Mouse (Mus musculus) activated CD4-positive, CD25-positive, alpha-beta regulatory T cell, adult 4 months (primary cell): ENCODE results near the gene Zfp865. TPM values are rescaled to one million over a fixed set of nuclear protein-coding genes. Genes with fewer than 3 reads are reported as not detected.
A peak's percentile ranks its signal among the peaks of the same experiment; 100 is the strongest.
"Not testable (repeated sequence)": the region's sequence is repeated elsewhere in the genome, so short reads cannot be mapped to it uniquely, and the experiment has no call there.

Experiments
- ATAC-seq: one replicate; pipeline ENCODE4 v1.8.0; 2017
- polyA plus RNA-seq, 2 experiments: library from polyadenylated mRNA; unstranded; fragments of 100-300 nt; shearing (Covaris generic); gene quantifications; one replicate each; pipeline ENCODE4 v1.2.1; 2017

Zfp865 gene
- polyA plus RNA-seq, 2 experiments from 2014 or later, result 3.5 to 5.3 TPM

DNA sequence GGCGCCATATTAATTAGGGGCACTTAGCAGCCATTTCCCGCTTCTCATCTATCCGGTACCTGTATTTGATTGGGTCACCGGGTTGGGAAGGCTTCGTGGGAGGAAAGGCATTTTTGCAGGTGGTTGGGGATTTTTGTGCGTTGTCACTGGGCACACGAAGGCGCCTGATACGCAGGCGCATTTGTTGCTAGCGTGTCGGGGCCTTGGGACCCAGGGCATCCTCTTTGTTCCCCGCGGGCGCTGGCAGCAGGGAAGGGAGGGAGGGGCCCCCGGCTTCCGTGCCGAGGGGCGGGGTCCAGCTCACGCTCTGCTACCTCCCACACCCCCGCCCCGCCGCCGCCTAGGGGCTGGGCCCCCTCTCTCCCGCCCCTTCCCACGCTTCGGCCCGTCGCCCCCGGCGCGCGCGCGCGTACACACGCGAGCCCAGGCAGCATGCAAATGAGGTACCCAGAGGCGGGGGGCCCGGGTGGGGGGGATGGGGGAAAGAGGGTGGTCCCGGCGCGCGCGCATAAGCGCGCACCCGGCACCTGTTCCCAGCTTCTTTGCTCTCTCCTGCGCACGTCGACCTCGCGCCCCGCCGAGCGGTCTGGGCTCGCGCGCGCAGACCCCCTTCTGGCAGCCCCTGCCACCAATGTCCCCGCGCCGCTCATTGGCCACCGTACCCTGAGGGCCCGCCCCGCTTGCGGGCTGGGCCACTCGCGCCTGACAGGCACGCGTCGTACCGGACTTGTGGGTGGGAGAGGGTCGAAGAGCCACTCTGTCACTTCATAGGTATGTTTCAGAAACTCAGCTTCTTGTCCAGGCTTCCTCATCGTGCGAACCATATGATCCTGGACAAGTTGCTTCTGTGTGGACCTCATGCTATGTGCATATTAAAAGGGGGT, 4.8 kb upstream of the Zfp865 start, which contains the start of gene Gm44973:
Gm44973 (plus strand) TSS at position 379 of the 884 bp plus-strand sequence.
- ATAC-seq, result peak; percentile 68

DNA sequence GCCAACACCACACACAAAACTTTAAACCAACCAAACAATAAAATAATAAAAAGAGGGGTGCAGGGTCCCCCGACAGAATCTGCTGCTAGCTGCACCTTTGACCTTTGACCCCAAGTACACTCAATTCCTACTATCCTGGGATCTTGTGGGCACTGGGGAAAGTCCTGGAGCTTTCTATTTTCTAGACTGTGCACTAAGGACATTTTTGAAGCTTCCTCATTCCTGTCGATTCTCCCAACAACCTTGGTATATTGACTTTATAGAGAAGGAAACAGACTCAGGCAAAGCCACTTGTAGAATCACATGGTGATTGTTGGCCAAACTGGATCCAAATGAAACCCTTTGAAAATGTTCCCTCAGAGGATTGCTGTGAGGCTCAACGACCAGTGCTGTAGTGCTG, 4.1 kb upstream of the Zfp865 start:
- ATAC-seq, result no peak

DNA sequence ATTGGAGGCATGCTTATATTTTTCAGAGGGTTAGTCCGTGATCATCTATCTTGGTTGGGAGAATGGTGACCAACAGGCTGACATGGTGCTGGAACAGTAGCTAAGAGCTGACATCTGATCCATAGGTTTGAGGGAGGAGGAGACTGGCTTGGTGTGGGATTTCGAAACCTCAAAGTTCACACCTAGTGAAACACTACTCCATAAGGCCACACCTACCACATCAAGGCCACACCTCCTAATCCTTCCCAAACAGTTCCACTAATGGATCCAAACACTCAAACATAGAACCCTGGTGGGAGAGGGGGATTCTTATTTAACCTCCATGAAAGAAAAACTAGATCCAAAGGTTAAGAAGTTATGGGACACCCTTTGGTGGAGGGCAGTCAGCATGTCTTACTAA, 3.3 kb upstream of the Zfp865 start:
- no peak for ATAC-seq

DNA sequence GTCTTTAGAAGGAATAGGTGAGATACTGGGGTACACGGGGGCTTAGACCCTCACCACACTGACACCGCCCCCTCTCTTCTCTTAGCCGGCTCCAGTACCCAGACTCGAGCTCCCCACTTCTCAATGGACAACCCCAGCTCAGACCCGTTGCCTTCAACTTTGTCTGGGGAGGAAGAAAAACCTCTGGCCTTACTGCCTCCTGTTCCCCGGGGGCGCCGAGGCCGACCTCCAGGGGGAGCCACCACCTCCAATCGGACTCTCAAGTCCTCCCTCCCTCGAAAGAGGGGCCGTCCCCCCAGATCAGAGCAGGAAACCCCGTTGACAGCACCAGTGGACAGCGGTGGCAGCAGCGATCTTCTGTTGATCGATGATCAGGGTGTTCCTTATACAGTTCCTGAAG, 2.8 kb upstream of the Zfp865 start:
- ATAC-seq, result no peak

DNA sequence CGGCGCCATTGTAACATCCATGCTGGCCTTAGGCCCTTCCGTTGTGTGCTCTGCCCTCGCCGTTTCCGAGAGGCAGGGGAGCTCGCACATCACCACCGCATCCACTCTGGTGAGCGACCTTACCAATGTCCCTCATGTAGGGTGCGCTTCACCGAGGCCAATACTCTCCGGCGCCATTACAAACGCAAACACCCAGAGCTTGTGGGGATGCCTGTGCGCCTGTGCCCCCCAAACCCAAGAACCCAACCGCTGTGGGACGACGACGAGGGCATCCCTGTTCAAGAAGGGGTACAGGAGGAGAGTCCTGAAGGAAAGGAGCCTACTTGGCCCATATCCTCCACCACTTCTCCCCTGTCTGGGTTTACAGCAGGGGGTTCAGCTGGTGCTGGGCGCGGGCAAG, 2.2 kb upstream of the Zfp865 start:
- no peak for ATAC-seq

DNA sequence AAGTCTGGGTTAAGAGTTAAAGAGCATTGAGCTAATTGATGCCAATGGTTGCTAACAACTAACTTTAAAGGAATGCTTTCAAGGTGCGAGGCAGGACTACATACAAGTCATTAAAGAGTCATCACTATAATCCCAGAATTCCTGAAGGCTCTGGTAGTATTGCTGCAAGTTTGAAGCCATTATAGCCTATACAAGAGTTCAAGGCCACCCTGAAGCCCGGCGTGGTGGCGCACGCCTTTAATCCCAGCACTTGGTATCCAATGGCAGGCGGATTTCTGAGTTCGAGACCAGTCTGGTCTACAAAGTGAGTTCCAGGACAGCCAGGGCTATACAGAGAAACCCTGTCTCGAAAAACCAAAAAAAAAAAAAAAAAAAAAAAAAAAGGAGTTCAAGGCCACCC, 600 bp upstream of the Zfp865 start:
- not testable (repeated sequence) for ATAC-seq

DNA sequence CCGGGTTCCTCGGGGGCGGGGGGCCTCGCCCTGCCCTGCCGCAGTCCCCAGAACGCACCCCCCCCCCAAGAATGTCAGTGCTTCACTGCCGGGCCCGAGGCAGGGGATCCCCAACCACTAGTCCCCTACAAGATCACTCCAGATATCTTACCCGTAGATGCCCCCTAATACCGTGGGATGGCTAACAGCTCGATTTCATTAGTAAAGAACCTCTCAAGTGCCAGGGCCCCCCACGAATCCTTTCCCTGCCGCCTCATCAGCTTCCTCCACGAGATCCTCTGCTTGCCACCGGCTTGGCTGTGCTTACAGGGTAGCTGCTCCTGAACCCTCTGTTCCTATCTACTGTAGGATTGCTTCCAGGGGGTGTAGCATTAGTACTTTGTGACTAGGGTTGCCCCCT, 509 bp downstream of the Zfp865 start:
- ATAC-seq, result peak; percentile 5

DNA sequence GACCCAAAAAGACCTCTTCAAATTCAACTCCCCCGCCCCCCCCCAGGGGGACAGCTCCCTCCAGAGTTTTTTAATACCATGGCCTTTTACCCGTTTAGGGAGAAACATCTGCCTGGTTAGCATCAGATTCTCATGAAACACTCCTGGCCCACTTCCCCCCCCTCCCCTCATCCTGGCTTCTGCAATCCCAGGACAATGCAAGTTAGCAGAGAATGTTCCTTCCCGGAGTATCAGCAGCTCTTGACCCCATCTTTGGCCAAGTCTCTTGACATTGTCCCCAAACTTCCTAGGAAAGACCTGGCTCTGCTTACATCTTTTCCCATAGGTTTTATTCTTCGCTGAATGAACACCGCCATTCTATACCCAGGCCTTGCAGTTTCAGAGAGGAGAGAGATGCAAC, 1.0 kb downstream of the Zfp865 start:
- no peak for ATAC-seq

DNA sequence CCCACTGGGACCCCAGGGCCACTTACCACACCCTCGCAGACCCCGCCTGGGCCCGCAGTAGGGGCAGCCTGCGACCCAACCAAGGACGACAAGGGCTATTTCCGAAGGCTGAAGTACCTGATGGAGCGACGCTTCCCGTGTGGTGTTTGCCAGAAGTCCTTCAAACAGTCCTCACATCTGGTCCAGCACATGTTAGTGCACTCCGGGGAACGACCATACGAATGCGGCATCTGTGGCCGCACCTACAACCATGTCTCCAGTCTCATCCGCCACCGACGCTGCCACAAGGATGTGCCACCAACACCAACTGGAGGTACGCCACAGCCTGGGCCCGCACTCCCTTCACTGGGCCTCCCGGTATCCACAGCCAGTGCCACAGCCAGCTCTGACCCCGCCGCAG, 9.4 kb downstream of the Zfp865 start:
- no peak for ATAC-seq

DNA sequence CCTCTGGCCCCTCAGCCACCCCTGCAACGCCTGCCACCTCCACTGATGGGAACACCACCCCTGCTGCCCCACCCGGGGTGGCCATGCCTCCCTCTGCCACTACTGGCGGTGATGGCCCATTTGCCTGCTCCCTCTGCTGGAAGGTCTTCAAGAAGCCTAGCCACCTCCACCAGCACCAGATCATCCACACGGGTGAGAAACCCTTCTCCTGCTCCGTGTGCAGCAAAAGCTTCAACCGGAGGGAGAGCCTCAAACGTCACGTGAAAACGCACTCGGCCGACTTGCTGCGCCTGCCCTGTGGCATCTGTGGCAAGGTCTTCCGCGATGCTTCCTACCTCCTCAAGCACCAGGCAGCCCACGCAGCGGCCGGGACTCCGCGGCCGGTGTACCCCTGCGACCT, 9.8 kb downstream of the Zfp865 start:
- ATAC-seq, result no peak

DNA sequence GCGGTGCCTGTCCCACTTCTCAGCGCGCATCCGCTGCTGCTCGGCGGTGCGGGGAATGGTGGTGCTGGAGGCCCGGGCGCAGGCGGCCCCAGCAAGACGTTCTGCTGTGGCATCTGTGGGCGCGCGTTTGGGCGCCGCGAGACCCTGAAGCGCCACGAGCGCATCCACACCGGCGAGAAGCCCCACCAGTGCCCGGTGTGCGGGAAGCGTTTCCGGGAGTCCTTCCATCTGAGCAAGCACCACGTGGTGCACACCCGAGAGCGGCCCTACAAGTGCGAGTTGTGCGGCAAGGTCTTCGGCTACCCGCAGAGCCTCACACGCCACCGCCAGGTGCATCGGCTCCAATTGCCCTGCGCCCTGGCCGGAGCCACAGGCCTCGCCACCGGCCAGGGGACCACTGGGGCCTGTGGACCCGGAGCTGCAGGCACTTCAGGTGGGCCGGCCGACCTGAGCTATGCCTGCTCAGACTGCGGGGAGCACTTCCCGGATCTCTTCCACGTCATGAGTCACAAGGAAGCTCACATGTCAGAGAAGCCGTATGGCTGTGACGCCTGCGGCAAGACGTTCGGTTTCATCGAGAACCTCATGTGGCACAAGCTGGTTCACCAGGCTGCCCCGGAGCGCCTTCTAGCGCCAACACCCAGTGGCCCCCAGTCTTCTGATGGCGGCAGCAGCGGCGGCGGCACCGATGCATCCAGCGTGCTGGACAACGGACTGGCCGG, 10.5 kb downstream of the Zfp865 start:
- ATAC-seq, result no peak

DNA sequence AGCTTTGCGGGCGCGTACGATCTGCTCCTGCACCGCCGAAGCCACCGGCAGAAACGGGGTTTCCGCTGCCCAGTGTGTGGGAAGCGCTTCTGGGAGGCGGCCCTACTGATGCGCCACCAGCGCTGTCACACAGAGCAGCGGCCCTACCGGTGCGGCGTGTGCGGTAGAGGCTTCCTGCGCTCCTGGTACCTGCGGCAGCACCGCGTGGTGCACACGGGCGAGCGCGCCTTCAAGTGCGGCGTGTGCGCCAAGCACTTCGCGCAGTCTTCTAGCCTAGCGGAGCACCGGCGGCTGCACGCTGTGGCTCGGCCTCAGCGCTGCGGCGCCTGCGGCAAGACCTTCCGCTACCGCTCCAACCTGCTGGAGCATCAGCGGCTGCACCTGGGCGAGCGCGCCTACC, 11.3 kb downstream of the Zfp865 start:
- ATAC-seq, result no peak

DNA sequence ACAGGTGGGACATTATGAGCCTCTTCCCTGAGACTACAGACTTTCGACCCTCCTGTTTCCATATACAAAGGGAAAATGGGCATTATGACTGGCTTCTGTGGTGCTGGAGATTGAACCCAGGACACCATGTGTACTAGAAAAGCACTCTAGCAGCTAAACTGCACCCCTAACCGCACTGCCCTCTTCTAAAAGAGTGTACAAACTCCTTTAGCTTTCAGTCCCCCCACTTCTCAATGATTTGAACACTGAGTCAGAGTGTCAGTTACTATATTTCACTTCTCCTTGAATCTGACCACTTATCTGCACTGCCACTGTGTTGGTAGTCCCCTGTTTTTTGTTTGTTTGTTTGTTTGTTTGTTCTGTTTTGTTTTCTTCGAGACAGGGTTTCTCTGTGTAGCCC, 13.6 kb downstream of the Zfp865 start, which contains the start of gene 4632433K11Rik:
4632433K11Rik (plus strand) TSS at position 301 of the 400 bp plus-strand sequence.
- no peak for ATAC-seq

DNA sequence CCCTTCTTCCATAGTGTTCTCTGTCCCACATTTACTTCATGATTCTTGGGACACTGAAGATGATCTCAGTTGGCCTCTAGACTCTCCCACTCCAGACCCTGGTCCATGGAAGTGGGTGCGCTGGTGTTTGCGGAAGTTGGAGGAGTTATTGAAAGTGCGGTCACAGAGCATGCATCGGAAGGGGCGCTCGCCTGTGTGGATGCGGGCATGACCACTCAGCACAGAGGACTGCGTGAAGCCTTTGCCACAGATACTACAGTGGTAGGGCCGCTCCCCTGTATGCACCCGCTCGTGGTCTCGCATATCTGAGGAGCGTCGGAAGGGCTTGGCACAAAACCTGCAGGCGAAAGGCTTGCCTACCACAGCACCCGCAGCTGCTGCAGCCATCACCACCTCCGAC, 15.5 kb downstream of the Zfp865 start:
- ATAC-seq, result no peak

DNA sequence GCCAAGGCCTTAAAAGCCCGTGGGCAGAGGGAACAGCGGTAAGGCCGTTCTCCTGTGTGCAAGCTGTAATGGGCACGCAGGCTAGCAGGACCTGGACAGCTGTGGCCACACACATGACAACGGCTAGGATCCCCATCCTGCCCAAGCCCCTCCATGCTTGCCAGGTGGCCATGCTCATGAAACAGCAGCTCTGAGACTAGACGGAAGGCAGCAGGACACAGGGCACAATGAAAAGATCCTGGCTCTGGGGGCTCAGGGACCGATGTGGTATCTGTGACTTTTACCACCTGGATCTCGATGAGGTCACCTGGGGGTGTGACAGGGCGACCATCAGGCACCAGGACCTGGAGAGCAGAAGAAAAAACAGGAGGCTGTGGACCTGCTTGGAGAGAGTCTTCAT, 16.0 kb downstream of the Zfp865 start:
- ATAC-seq, result no peak

DNA sequence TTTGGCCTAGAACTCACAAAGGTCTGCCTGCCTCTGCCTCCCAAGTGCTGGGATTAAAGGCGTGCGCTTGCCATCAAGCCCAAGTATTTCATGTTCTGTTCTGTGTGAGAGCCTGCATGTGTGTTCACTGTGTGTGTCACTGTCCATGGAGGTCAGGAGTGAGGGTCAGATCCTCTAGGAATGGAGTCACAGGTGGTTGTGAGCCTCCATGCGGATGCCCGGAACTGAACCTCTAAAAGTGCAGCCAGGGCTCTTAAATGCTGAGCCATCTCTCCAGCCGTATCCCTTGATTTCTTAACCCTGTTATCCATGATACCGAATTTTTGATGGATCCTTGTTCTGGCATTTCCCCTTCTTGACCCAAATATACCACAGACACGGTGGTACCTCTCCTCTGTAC, 16.9 kb downstream of the Zfp865 start:
- ATAC-seq, result no peak

DNA sequence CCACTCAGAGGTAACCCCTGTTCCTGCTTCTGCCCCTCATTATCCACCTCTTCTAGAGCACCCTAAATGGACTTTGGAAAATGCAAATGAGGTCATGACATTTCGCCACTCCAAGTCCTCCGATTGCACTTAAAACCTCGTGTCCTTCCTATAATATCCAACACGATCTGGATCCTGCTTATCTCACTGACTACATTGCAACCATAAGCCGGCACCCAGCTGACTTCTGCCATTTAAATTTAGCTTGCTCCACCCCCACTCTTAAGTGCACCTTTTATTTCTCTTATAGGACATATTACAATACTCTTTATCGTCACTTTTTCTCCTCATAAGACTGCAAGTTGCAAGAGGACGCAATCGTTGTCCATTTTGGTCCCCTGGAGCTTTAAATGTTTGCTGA, 17.3 kb downstream of the Zfp865 start:
- no peak for ATAC-seq

DNA sequence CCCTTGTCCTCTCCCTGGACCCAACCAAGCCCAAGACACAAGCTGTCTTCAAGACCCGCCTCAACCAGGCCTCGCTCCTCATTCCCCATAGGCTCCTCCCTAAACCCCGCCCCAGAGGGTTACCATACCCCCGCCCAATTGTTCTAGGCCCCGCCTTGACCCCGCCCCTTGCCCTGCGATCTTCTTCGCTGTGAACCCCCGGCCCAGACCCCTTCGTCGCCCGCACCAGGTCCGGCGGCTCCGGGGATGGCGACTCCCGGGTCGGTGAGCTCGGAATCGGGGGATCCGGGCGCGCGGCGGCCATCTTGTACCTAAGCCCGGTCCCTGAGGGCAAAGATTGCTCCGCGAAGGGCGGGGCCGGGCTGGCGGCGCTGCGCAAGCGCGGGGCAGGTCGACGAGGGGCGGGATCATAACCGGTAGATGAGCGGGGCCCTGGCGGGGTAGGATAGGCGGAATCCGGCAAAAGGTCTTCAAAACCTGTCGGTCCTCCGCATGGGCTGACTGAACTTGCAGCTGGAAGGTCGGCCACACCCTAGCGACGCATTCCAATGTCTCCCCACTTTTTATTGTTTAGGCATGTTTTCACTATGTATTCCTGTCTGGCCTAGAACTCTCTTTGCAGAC, 18.0 kb downstream of the Zfp865 start, which contains the start of gene Zfp784:
Zfp784 (minus strand) TSS at position 338 of the 624 bp plus-strand sequence.
- ATAC-seq, result peak; percentile 94

DNA sequence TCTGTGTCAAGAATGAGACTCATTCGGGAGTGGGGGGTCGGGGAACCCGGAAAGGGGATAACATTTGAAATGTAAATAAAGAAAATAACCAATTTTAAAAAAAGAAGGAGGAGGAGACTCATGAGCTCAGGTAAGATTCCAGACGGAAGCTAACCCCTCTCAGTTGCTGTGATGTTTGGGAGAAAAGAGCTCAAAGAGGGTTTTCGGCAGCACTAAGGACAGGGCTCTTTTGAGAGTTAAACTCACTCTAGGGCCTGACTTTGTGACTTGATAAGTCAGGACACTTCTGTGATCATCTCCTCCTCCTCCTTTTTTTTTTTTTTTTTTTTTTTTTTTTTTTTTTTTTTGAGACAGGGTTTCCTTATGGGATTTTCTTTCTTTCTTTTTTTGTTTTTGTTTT, 18.8 kb downstream of the Zfp865 start:
- ATAC-seq, result no peak

DNA sequence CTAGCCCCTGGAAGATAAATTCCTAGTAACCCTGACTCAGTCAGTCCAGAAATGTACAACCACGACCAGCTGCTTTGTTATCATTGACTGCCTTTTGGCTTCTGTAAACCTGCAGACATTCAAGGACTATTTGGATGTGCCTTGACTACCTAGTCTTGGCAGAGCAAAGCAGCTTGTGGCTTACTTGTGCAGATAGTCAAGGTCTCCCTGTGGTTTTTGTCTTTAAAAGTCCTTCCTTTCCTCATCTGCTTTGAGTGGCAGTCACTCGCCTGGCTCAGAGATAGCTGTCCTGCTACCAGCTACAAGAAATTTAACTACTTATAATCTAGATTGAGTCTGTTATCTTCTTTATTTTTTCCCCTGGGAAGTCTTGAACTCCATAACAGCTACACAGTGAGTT, 24.8 kb downstream of the Zfp865 start:
- ATAC-seq, result no peak

DNA sequence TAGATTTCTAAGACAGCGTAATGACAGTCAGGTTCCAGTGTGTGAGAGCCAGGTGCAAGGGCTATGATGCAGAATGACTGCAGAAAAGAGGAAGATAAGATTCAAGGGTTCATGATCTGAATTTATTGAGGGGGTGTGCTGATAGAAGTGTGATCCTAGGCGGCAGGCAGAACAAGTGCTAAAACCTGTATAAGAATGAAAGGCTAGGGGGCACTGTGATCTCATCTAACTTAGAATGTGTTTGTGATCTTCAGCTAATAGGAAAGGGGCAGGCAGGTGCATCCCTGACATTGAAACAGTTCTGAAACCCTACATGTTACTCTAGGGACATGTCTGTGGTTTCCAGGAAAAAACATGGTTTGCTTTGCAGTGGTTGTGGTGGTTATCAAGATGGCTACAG, 25.9 kb downstream of the Zfp865 start:
- ATAC-seq, result no peak

DNA sequence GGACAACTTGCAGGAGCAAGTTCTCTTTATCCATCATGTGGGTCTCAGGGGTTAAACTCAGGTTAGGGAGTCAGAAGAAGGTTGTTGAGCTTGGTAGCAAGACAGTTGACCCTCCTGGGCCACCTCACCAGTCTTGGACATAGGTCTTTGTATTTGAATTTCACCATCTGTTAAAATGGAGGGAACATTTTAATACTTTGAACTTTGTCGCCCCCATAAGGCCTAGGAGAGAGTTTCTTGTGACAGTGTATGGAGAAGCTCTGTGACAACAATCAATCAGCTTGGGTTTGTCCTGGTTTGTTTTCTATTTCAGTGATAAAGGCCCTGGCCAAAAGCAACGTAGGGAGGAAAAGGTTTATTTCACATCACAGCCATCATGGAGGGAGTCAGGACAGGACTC, 27.1 kb downstream of the Zfp865 start:
- ATAC-seq, result no peak
